Mouse (Mus musculus): ENCODE data around the gene Wnt11. TPM values are rescaled to one million over a fixed set of nuclear protein-coding genes. Genes with fewer than 3 reads are reported as not detected.

The Wnt11 gene
- total RNA-seq (2015), result not detected in 2 replicates
- not detected in 2 replicates for total RNA-seq (2017)

DNA sequence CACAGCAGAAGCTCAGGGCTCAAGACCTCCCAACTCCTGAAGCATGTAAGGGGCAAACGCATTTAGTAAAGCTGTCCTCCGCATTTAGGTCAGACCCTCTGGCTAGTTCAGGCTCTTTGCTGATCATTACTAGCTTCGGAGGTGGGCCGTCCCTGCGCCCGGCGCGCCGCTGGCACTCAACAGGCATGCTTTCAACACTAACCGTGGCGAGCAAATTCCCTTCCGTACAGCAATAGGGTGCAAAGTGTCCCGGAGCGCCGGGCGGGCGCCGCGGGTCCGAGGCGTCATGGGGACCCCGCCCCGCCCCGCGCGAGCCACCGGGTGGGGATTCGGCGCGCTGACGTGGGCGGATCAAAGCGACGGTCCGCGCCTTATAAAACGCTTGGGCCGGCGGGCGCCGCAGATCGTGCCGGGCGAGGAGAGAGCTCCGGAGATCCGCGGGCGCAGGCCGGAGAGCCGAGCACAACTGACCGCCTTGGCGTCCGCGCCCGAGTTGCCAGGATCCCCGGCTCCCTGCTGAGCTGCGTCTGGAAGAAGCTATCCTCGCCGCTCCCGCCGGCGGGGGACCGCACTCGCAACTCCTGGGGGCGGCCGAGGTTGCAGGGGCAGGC is at the start of gene Wnt11:
TSS of gene Wnt11 (plus strand) at position 402 of the 611 bp plus-strand sequence.
- no peak for ATAC-seq (replicated peaks; ENCODE audit: poor library complexity)

DNA sequence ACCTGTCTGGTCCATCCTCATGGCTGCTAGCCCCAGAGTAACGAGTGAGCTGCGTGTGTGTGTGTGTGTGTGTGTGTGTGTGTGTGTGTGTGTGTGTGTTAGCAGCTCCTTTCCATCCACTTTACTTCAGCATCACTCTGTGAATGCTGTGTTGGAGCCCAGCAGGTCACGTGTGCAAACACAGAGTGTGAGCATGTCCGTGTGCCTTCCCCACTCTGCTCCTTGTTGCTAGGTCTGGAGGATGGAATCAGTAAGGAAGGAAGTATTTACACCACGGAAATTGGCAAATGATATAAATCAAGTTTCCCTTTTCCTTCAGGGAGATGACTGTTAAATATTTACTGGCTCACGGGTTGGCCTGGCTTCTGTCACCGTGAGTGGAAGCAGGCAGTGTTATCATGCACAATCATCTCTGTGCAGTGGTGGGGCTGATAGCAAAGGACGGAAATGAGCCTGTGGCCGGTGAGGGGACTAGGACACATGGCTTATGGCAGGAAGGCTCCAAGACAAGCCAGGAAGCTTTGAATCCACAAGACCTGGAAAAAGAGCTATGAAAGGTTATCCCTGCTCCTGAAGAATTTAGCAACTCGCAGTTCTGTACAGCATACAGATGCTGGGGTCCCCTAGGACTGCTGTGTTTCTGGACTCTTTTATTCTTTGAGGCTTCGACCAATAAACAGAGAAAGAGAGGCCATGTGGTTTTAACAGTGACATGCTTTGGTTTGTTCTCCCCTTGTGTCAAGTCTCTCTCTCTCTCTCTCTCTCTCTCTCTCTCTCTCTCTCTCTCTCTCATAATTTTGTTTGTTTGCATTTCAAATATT is 47.9 kb upstream of the Wnt11 start:
- ATAC-seq (replicated peaks; ENCODE audit: poor library complexity), result peak; percentile 39; the same call in 1 of the 2 replicates

DNA sequence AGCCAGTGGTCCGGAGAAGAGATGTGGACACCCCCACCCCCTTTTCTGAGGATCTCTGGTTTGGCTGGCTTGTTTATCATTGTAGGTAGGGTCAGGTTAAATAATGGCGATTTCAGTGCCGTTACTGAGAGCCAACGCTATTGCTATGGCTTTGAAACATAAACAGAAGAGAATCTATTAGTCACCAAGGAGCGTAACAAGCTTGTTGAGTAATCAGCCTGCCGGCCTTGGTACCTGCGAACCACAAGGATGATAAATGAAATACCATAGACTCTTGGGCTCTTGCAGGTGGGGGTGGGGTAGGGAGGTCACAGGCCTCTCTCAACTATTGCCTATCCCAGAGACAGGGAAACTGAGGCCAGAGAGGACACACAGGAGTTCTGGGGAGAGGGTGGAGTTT is 46.2 kb upstream of the Wnt11 start:
- no peak for ATAC-seq (replicated peaks; ENCODE audit: poor library complexity)

DNA sequence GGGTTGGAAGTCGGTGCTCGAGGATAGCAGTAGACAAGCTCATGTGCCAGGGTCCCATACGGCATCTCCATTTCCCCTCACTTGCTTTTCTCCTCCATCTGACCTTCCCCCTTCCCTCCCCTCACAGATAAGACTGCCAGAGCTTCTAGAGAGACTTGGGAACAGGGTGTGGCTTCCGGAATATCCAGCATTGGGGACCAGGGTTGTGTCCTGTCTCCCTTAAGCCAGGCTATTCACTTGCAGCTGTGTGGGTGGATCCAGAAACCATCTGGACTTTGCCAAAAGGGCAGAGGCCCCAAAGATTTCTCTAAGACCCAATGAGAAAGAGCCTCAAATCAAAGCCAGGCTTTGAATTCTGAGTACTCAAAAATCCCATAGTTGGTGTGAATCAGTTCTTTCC is 45.8 kb upstream of the Wnt11 start:
- no peak for ATAC-seq (replicated peaks; ENCODE audit: poor library complexity)

DNA sequence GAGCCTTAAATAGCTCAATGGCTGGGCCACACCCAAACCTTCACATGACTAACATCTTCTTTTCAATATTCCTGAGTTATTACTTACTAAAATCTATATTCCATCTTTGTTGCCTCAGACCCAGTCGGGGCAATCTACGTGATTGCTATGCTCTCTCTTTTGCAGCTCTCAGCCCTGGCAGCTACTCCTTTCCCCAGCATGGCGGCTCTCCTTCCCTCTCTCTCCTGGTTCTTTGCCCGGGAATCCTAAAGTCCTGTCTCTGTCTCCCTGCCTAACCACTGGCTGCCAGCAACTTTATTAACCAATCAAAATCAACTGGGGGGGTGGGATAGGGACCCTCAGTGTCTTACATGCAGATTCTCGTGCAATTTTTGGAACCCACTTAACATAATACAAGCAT is 43.0 kb upstream of the Wnt11 start:
- ATAC-seq (replicated peaks; ENCODE audit: poor library complexity), result no peak

DNA sequence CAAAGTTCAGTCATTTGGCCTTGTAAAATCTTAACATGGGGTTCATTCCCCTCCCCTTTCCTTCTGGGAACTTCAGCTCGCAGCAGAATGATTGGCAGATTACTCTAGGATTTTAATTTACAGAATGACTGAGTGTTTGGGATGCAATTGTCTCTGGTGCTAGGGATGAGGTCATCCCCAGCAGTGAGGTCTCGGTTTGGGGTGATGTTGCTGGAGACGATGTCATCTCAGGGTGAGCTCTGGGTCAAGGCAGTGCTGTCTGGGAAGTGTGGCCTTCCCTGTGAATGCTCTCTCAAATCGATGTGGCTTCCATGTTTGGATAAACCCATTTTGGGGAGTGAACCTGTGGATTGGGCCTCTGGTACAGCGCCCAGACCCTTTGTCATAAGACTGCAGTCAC is 41.1 kb upstream of the Wnt11 start:
- no peak for ATAC-seq (replicated peaks; ENCODE audit: poor library complexity)

DNA sequence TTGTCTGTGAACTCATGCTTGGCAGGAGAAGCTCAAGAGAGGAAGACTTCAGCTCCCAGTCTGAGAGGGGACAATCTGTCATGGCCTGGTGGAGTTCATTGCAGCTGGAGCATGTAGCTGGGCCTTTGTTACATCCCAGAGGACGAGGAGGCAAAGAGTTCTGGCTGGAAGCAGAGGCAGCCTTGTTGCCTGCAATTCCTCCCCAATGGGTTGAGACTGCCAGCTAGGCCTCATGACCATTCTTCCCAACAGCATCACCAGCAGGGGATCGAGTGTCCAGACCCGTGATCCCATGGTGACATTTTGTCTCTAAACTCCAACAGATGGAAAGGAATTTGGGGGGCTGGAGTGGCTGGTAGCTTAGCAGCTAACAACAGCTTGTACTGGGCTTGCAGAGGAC is 40.5 kb upstream of the Wnt11 start:
- ATAC-seq (replicated peaks; ENCODE audit: poor library complexity), result no peak

DNA sequence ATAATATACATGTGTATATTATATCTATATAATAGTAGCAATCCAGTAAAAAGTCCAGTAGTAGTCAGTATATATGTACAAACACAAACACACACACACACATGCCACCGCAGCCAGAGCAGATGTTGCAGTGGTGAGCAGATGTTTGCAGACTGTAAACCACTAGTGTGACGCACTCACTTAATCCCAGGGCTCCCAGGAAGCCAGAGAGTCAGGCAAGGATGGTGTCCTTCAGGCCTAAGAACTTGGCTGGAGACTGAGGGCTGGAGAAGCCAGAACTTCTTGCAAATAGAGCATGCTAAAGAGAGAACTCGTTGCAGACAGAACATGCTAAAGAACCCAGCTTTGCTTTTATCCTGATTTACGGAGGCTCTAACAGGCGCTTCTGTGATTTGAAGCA is 39.3 kb upstream of the Wnt11 start:
- no peak for ATAC-seq (replicated peaks; ENCODE audit: poor library complexity)

DNA sequence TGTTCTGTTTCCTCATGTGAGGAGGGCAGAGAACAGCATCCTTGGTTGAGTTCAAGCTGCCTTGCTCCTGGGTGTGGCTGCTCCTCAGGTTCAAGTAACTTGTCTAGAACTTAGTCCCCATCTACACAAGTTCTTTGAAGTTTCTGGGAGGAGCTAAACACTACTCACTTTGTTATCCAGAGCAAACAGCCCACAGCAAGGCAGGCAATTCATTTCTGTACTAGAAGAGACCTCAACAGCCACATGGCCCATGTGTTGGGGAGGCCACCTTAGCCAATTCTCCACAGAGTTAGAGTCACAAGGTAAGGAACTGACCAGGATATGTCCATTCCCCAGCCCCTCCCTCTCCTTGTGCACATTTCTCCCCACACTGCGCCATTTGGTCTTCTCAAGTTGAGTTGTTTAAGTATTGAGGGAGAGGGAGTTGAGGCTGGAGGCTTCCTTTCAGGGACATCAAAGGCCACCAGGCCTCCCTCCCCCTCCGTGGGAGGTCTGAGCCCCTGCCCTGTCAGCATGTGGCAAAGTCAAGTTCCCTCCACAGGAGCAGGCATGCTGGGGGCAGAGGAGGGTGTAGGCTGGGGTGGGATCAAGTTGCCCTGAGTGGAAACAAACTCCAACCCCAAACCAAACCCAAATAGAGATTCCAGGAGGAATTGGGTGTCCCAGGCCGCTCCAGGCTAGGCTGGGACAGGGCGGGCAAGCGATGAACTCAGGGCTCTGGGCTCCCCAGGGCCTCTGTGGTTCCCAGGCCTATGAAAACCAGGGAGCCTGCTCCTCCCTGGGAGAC is 37.4 kb upstream of the Wnt11 start:
- ATAC-seq (replicated peaks; ENCODE audit: poor library complexity), result no peak

DNA sequence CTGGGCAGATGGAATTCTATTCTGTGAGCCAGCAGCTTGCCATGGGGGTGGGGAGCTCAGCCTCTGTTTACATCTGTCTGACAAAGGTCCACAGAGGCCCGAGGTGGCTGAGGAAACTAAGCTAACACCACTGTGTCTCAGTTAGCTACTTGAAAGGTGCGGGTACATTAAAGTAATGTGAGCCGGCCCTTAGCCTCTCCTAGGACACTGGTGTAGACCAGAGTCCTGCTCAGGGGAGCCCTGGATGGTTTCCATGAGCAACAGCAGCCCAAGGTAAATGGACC is 36.8 kb upstream of the Wnt11 start:
- no peak for ATAC-seq (replicated peaks; ENCODE audit: poor library complexity)

DNA sequence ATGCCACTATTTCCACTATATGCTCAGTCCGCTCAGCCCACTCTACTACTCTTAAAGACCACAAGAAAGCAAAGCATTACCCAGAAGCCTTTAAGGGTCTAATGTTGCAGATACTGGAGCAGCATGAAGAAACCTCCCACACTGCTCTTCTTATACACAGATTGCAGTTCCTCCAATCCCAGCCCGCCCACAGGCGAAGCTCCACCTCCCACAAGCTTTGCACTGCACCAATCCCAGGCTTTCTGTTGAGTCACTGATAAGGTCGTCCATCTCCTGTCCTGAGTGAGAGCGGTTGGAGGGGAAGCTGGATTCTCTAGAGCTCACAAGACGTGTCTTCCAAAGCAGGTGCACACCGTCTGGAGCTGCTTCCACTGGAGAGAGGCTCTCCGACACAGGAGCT is 34.5 kb upstream of the Wnt11 start:
- no peak for ATAC-seq (replicated peaks; ENCODE audit: poor library complexity)

DNA sequence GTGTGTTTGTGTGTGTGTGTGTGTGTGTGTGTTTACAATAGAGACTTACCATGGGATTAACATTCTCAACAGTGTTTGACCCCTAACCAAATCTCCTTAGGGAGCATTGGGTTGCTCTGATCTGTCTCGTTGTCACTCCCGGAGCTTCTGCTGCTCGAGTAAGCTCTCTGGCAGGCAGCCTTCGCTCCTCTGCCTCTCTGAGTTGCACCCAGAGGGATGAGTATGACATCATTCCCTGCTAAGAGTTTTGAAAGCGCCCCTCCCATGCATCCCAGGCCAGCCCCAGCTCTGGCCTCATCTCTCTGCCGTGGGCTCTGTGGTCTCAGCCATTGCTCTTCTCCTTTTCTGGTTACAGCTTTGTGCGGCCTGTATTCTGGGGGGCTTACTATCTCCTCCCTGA is 33.8 kb upstream of the Wnt11 start:
- ATAC-seq (replicated peaks; ENCODE audit: poor library complexity), result no peak

DNA sequence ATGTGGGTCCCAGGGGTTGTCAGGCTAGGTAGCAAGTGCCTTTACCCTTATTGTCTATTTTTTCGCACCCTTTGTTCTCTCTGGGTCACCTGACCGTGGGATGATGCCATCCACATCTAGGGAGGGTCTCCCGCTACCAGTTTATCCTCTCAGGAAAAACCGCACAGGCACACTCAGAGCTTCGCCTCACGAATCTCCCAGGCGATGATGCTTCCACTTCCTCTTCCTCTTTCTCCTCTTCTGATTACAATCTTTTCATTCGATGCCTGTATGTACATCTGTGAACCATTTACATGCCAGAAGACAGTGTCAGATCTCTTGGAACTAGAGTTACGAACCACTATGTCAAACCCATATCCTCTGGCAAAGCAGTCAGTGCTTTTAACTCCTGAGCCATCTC is 31.7 kb upstream of the Wnt11 start:
- peak; percentile 46; the same call in 1 of the 2 replicates for ATAC-seq (replicated peaks; ENCODE audit: poor library complexity)

DNA sequence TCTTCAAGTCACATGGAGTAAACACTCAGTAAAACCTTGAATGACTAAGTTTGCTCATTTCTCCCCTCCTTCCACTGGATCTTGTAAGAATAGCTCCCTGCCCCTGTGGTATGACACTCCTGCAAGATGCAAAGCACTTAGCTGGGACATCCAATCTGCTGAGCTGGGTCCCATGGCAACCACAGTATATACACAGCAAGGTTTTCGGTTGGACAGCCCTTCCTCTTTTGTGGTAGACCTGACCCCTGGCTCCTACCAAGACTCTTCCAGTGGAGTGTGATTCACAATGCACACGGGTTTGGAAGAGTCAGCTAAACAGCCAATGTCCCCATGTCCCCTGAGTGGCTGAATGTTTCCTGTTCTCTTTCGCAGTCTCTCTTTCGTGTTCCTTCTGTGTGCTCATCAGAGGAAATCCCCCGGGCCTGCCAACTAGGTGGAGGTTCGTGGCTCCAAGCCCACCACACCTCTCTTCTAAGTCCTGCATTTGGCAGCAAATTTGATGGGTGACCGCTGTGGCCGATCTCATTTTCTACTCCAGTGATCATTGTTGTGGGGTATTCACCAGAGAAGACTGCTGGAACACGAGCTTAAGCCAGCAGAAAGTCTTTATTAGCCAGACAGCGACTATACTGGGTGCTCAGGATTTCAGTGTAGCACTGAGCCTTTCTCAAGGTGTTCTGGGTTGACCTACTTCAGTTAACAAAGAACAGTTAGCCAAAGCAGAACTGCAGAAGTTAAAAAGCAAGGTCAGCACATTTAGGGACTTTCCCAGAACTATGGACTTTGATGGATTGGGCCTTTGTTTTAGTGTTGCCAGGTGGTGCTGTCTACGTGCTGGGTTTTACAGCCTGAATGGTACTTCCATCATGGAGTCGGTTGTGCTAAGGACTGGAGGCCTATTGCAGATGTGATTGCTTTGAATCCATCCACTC is 29.8 kb upstream of the Wnt11 start:
- peak; percentile 84 for ATAC-seq (replicated peaks; ENCODE audit: poor library complexity)

DNA sequence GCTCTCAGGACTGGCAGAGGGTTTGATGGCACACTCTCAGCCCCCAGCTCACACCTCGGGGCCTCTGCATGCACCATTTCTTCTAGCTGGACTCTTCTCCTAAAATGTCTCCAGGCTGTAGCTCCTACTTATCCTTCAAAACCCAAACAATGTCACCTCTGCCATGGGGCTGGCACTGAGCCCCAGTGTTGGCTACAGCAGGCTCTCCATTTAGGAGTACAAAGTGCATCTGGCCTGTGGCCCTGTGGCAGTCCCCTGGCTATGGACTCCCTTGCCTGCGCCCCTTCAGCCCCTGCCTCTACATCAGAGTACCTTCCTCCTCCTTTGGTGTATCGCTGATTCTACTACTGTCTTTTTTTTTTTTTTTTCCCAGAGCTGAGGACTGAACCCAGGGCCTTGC is 28.0 kb upstream of the Wnt11 start:
- no peak for ATAC-seq (replicated peaks; ENCODE audit: poor library complexity)

DNA sequence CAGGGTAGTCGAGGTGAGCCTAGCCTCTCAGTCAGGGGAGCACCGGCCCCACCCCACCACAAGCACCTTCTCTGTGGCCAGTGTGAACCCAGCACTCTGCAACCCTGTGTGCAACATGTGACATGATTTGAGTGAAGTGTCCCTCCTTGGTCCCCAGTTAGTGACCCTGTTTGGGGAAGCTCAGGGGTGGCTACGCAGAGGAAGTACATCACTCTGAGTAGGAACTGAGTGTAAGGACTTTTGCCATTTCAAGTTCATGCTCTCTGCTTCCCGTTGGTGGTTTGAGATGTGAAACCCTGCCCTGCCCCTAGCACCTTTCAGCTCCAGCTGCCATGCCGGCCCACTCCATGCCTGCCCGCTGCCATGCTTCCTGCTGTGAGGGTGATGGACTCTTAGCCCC is 25.5 kb upstream of the Wnt11 start:
- peak; percentile 49 for ATAC-seq (replicated peaks; ENCODE audit: poor library complexity)

DNA sequence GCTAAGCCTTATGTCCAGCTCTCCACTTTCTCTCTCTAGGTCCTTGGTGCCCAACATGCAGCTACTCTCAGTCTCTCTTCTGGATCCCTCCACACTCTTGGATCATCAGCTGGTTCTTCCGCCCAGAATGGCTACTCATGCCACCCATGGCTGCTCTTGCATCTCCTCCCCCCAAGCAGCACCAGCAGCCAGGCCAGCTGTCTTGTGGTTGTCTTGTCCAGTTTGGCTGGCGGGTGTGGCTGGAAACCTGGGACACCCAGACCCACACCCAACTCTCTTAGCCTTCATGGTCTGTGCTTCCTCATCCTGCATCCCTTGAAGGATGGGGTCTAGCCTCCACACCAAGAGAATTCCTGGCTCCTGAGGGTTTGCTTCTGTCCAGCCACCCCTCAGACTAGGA is 24.3 kb upstream of the Wnt11 start:
- ATAC-seq (replicated peaks; ENCODE audit: poor library complexity), result no peak

DNA sequence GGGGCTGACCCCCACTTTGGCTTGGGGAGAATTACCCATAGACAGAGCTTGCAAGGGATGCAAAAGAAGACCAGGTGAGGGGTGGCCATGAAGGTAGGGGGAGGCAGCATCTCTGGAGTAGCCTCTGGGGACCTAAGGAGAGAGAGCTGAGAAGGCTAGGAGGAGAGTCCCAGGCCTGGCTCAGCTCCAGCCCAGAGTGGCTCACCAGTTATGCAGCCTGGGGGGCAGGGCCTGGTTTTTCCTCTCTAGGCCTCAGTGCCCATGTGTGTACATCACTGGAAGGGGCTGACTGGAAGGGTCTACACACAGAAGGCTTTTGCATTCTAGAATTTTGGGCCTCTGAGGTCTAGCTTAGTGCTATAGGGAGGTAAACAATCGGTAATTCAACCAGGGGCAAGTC is 14.4 kb upstream of the Wnt11 start:
- ATAC-seq (replicated peaks; ENCODE audit: poor library complexity), result no peak

DNA sequence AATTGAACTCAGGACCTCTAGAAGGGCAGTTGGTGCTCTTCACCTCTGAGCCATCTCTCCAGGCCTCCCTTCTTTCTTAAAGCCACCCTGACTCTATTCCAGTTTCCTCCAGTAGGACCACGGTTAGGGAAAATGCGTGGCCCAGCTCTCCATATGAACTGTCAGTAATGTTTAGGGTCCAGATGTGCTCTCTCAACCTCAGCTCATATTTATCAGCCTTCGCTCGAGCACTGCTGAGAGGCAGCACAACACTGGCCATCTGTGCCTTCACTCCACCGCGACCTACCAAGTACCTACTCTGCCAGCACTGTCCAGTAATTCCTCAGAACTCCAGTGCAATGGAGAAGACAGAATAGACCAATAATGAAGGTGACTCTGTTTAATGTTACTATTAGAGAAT is 12.0 kb upstream of the Wnt11 start:
- no peak for ATAC-seq (replicated peaks; ENCODE audit: poor library complexity)

DNA sequence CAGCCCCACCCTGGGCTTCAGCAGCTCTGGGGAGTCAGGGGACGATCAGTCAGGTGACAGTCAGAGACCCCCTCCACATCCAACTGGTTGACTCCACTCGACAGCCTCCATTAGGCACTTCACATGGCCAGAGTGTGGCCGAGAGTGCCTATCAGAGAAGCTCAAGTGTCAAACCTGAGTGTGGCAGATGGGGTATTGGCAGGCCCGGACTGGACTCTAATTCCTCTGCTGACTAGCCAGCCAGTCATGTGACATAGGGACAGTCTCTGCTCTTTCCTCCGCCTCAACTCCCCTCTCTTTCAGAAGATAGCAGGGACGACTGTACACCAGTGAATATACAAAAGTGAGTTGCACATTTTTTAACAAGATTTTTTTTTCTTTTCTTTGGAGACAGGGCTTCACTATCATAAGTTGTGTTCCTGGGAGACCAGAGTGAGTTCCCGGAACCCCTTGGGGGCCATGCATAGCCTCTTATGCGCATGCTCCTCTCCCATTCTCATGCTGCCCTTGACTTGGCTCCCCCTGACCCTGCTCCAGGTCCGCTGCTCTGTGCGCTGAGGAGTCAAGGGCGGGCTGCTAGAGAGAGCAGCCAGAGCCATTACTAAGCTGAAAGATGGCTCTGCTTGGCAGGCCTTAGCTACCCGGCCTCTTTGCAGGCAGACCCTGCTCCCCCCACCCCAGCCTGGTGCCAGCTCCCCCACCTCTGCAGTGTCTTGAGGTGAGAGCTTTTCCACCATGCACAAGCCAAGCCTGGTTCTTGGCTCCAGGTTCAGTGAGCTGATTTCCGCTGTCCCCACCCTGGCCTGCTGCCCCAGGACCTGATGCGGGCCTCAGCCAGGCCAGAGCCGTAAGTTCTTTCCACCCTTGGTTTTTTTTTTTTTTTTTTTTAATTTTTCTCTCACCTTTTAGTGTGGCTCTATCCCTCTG is 10.8 kb upstream of the Wnt11 start:
- ATAC-seq (replicated peaks; ENCODE audit: poor library complexity), result no peak

Measured in megakaryocyte progenitor cell, adult 5-6 weeks (primary cell).